Mouse (Mus musculus) heart, embryonic 10.5 days (tissue): ENCODE data around the gene Wfikkn2. TPM values are rescaled to one million over a fixed set of nuclear protein-coding genes. Genes with fewer than 3 reads are reported as not detected.

ENCODE experiments used
- DNase-seq: peaks from one replicate; pipeline ENCODE4 v3.0.0-alpha.2; 2017; ENCODE audit warnings: low spot score
- H3K27ac ChIP-seq: fragments of 300-500 bp; sonication (generic); 2 replicates; pipeline ENCODE4 v1.5.1; 2016; ENCODE audit warnings: mild to moderate bottlenecking
- H3K27me3 ChIP-seq: fragments of 300-500 bp; sonication (generic); 2 replicates; pipeline ENCODE4 v1.6.1; 2016; ENCODE audit warnings: mild to moderate bottlenecking; ENCODE audit not compliant: poor library complexity, insufficient read depth, severe bottlenecking
- H3K36me3 ChIP-seq: fragments of 300-500 bp; sonication (generic); 2 replicates; pipeline ENCODE4 v1.6.1; 2016; ENCODE audit warnings: mild to moderate bottlenecking, moderate library complexity
- H3K4me1 ChIP-seq: fragments of 300-500 bp; sonication (generic); 2 replicates; pipeline ENCODE4 v1.6.1; 2016; ENCODE audit warnings: mild to moderate bottlenecking
- H3K4me3 ChIP-seq: fragments of 300-500 bp; sonication (generic); 2 replicates; pipeline ENCODE4 v1.5.1; 2016; ENCODE audit warnings: mild to moderate bottlenecking, moderate library complexity
- H3K9me3 ChIP-seq: fragments of 300-500 bp; sonication (generic); 2 replicates; pipeline ENCODE4 v1.6.1; 2016; ENCODE audit warnings: mild to moderate bottlenecking, moderate library complexity
- WGBS: fragments of 180-500 bp; shearing (Covaris S2); methylation state at CpG from one replicate; pipeline ENCODE4 v1.1.7; 2016; 5-methylcytosine and 5-hydroxymethylcytosine counted together
- polyA plus RNA-seq: library from polyadenylated mRNA; unstranded; fragments of >200 nt; fragmentation: Nextera tagmentation; extraction: Ambion mirVana; gene quantifications from 2 replicates; pipeline ENCODE4 v1.2.1, GENCODE M21; 2016

Gene Wfikkn2
- polyA plus RNA-seq, 1 experiment from 2014 or later, result 0.59 TPM

DNA sequence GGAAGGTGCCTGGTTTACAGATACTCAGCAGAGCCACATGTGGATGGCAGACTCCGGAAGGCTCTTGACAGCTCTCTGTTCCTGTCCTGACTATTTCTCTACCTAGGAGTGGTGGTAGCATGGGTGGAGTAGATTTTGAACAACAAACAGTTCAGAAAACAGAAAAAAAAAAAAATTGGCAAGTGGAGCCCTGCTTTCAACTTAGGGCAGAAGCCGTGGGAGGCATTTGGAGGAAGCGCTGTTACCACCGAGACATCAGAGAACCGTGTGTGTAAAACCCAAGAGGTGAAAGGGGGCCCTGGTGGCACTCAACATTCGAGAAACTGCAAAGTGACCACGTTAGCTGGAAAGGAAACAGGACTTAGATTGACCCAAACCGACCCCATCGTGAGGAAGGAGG lies 7.4 kb upstream of the Wfikkn2 start:
- 81% methylated on average over 9 of the region's 9 CpGs for WGBS

DNA sequence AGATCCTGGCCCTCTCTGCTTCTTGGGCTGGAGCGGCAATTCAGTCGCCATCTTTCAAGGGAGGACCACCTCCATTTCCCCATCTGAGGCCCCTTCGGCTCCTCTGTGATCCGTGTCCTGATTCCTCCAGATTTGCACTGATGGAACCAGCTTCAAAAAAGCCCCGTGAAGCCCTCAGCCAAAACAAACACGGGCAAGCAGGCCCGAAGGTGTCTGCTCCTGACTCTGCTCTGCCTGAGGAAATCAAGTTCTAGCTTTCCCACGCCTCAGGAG lies 920 bp upstream of the Wfikkn2 start:
- 59% methylated on average over 8 of the region's 8 CpGs for WGBS
- H3K27ac ChIP-seq, result 0 out of 2 replicates have a peak overlapping the region, but pooled peaks have one; percentile 6
- H3K36me3 ChIP-seq, result no peaks in the 10 kb centered on the region
- H3K4me3 ChIP-seq, result no peak overlapping the region
- DNase-seq, result no peak
- no peaks in the 10 kb centered on the region for H3K9me3 ChIP-seq
- H3K27me3 ChIP-seq, result peaks cover 29% of the 10 kb centered on the region
- peaks cover 30% of the 10 kb centered on the region for H3K4me1 ChIP-seq

More for the DNA sequence above, 7.4 kb upstream of the Wfikkn2 start:
- no peaks in the 10 kb centered on the region for H3K36me3 ChIP-seq
- 0 out of 2 replicates have a peak, but pooled peaks cover 5% of the 10 kb centered on the region for H3K4me1 ChIP-seq
- no peaks in the 10 kb centered on the region for H3K9me3 ChIP-seq
- DNase-seq, result no peak
- no peak overlapping the region for H3K27ac ChIP-seq
- H3K4me3 ChIP-seq, result no peak overlapping the region
- H3K27me3 ChIP-seq, result no peaks in the 10 kb centered on the region; the same call in 1 of the 2 replicates

DNA sequence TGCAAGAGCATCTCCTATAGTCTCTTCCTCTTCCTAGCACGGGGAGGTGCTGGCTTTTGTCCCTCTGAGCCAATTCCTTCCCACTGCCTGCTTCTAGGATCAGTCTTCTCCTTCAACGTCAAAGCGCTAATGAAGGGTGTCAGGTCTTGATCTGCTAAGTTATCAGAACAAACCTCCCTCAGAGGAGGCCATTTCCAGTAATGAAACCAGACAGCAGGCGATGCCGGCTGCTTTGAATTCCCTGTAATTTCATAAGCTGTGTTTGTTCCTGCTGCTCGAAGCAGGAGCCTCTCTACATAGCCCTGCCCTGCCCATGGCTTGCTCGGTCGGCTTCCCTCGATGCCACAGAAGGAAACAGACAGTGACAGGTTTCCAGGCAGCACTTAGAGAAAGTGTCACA lies 1.4 kb downstream of the Wfikkn2 start:
- peaks cover 42% of the 10 kb centered on the region for H3K27me3 ChIP-seq
- no peak for DNase-seq
- WGBS, result 58% methylated on average over 9 of the region's 9 CpGs
- peaks cover 34% of the 10 kb centered on the region for H3K4me1 ChIP-seq
- no peak overlapping the region for H3K4me3 ChIP-seq
- H3K36me3 ChIP-seq, result no peaks in the 10 kb centered on the region
- no peak overlapping the region for H3K27ac ChIP-seq
- H3K9me3 ChIP-seq, result no peaks in the 10 kb centered on the region

DNA sequence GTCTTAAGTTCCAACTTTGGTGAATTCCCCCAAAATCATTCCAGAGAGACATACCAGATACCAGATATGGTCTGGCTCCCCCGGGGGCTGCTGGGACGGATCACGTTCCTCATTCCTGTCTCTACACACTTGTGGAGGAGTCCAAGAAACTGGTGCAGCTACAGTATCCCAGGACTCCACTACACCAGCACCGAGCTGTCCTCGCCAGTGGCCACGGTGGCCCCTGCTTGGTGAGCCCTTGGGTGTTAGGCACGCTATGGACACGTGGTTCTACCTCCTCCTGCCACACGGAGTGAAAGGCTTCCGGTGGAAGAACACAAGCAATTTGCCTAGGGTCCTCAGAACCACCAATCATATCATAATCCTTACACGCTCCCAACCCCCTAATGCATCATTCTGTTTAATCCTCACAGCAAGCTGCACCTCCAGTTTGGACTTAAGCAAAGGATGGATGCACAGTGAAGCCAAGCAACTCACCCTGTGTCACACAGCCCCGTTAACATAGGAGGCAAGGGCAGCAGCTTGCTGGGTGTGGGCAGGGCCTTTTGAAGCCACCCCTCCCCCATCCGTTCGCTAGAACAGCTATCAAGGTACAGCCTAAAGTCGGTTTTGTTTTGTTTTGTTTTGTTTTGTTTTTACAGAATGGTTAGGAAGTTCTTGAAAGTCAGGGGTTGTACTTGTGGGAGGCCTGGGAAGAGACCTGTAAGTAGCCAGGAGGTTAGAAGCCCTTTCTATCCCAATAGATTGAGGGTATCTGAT lies 2.2 kb downstream of the Wfikkn2 start:
- DNase-seq, result no peak
- peak overlapping the region; percentile 59 for H3K4me3 ChIP-seq
- peaks cover 34% of the 10 kb centered on the region for H3K4me1 ChIP-seq
- no peaks in the 10 kb centered on the region for H3K36me3 ChIP-seq
- no peaks in the 10 kb centered on the region for H3K9me3 ChIP-seq
- 23% methylated on average over 15 of the region's 15 CpGs for WGBS
- peaks cover 42% of the 10 kb centered on the region for H3K27me3 ChIP-seq
- H3K27ac ChIP-seq, result peak overlapping the region; percentile 87

DNA sequence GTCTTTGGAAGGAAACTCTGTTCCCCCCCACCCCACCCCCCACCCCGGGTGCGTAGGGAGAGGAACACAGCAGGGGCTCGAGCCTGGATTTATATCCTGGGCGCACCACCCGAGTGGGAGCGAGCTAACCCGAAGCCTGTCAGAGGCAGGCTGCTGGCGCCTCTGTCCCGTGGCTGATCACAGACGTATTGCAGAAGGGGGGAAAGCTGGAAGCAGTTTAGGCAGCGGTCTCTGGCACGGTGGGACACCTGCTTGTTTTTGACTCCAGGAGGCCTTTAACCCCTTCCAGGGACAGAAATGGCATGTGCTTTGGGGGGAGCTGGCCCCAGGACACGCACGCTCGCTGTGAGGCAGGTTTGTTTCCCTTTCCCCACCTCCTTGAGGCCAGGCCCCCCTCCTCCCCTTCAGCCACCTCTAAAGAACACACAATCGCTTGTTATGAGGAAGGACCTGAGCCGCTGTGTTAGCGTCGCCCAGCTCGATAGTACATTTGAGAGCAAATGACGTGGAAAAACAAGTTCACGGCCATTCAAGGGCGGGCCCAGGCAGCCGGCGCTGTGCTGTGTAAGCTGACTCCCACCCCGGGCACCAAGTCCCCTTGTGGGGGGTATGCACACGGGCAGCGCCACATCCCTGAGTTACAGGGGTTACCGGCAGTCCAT lies 2.9 kb downstream of the Wfikkn2 start:
- H3K36me3 ChIP-seq, result no peaks in the 10 kb centered on the region
- H3K27me3 ChIP-seq, result peaks cover 42% of the 10 kb centered on the region
- WGBS, result 3% methylated on average over 29 of the region's 29 CpGs
- H3K27ac ChIP-seq, result peak overlapping the region; percentile 87
- peak overlapping the region; percentile 59 for H3K4me3 ChIP-seq
- H3K4me1 ChIP-seq, result peaks cover 34% of the 10 kb centered on the region
- no peak for DNase-seq
- H3K9me3 ChIP-seq, result no peaks in the 10 kb centered on the region

DNA sequence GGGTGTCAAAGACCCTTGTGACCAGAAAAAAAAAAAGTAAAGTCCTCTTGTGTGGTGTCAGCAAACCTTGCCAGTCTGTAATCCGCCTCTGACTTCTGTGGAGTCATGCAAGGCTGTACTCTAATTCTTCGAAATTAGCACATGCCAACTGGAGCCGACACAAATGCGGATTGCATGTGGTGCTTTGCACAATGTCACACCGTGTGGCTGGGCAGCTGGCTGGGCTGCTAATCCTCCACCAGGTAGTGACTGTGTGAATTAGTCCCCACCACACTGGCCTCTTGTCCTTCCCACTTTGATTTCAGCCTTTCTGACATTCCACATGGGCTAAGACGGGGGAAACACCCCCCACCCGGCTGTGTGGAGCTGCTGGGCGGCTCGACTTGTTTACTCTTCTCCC lies 6.1 kb downstream of the Wfikkn2 start:
- Histone ChIP-seq H3K36me3 (no peaks in the 10 kb centered on the region), H3K27me3 (peaks cover 32% of the 10 kb centered on the region), H3K4me1 (peaks cover 32% of the 10 kb centered on the region), H3K9me3 (no peaks in the 10 kb centered on the region), H3K4me3 (no peak overlapping the region), H3K27ac (no peak overlapping the region)
- DNase-seq, result no peak
- 39% methylated on average over 9 of the region's 9 CpGs for WGBS

DNA sequence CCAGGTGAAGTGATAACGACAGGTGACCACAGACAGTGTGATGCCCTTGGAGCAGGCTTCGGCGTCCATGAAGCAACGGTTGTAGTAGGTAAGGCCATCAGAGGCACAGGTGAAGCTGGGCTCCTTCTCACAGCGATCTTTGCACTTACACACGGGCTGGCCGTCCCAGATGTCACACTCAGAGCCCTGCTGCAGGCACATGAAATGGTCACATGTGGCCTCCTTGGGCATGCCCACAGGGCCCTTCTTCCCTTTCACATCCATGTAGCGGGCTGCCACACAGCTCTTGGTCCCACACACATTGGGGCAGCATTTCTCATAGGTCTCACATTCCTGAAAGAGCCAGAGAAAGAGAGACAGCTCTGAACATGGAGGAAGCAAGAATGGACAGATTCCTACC lies 7.0 kb downstream of the Wfikkn2 start:
- no peak for DNase-seq
- H3K4me1 ChIP-seq, result peaks cover 37% of the 10 kb centered on the region
- 89% methylated on average over 8 of the region's 8 CpGs for WGBS
- H3K27me3 ChIP-seq, result peaks cover 24% of the 10 kb centered on the region; the same call in 1 of the 2 replicates
- no peak overlapping the region for H3K4me3 ChIP-seq
- H3K27ac ChIP-seq, result no peak overlapping the region
- H3K36me3 ChIP-seq, result no peaks in the 10 kb centered on the region
- no peaks in the 10 kb centered on the region for H3K9me3 ChIP-seq

DNA sequence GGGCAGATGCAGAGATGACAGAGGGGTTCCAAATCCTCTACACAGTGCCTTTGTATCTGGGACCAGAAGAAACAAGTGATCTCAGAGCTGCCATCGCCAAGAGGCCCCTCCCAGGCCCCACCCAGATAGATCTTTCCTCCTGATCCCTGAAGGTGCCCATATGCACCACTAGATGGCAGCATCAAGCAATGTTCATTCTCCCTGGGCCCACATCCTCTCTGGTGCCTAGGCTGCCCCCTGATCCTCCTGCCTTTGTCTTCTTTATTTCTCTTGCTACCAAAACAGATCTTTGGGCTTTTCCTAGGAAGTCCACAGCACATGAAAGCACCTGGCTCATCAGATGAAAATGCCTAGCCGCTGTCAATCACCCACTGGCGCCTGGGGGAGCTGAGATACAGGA lies 9.7 kb downstream of the Wfikkn2 start:
- WGBS, result 22% methylated on average over 3 of the region's 3 CpGs
- H3K9me3 ChIP-seq, result no peaks in the 10 kb centered on the region
- no peak overlapping the region for H3K4me3 ChIP-seq
- peaks cover 8% of the 10 kb centered on the region; the same call in 1 of the 2 replicates for H3K27me3 ChIP-seq
- DNase-seq, result peak; percentile 89
- H3K36me3 ChIP-seq, result no peaks in the 10 kb centered on the region
- H3K4me1 ChIP-seq, result peaks cover 44% of the 10 kb centered on the region
- H3K27ac ChIP-seq, result peak overlapping the region; percentile 70; the same call in 1 of the 2 replicates

DNA sequence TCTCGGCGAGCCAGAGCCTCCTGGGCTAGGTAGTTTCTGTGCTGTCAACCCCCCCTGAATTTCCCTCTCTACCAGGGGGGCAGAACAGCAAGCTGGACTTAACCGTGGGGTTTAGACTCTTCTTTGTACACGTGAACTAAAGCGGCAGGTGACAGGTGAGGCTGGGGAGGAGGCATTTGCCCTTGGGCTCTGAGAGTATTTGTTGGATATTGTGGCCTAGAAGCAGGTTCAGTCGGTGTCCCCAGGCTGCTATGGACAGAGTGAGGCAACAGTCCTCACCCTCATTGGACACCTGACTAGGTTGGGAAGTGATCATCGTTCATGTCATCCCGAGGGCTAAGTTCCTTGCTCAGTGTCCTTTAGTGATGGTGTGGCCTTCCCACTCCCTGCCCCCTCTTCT lies 10.9 kb downstream of the Wfikkn2 start:
- H3K36me3 ChIP-seq, result no peaks in the 10 kb centered on the region
- H3K4me1 ChIP-seq, result peaks cover 54% of the 10 kb centered on the region

DNA sequence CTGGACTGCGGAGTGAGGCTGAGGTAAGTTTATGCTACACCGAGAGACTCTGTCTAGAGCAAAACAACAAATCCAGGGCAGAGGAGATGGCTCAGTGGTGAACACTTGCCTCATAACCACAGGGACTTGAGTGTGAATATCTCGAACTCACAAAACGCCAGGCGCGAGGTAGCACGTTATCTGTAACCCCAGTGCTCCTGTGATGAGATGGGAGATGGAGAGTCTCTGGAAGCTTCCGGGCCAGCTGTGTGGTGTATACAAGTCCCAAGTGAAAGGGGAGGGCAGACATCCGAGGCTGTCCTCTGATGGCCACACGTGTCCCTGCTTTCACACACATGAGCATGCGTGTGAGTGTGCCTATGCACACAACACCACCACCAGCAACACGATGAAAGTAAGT lies 11.4 kb downstream of the Wfikkn2 start:
- Histone ChIP-seq H3K27ac (no peak overlapping the region), H3K27me3 (no peaks in the 10 kb centered on the region), H3K36me3 (no peaks in the 10 kb centered on the region), H3K4me1 (peaks cover 57% of the 10 kb centered on the region), H3K9me3 (no peaks in the 10 kb centered on the region), H3K4me3 (no peak overlapping the region)
- no peak for DNase-seq
- 87% methylated on average over 12 of the region's 12 CpGs for WGBS

More for the DNA sequence above, 10.9 kb downstream of the Wfikkn2 start:
- no peak overlapping the region for H3K4me3 ChIP-seq
- 85% methylated on average over 8 of the region's 8 CpGs for WGBS
- no peaks in the 10 kb centered on the region for H3K9me3 ChIP-seq
- H3K27me3 ChIP-seq, result no peaks in the 10 kb centered on the region
- no peak for DNase-seq
- no peak overlapping the region; the same call in 1 of the 2 replicates for H3K27ac ChIP-seq

DNA sequence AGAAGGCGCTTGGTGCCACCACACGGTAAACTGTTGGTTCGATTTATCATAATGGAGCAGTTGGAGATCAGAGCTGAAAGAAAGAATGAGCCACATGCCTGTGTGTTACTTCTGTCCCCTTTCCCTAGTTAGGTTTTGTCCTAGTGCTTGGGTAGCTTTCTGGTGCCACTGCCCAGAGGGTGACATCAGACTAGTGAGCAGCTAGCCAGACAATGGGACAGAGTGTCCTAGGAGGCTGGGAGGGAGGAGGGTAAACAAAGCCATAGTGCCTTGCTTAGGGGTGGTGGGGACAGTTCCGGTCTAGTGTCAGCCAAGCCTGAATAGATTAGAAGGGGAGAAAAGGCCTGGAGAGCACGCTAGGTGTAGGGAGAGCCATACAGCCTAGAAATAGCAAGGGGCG lies 12.4 kb downstream of the Wfikkn2 start:
- 66% methylated on average over 6 of the region's 6 CpGs for WGBS
- no peak for DNase-seq
- Histone ChIP-seq H3K36me3 (no peaks in the 10 kb centered on the region), H3K4me1 (peaks cover 67% of the 10 kb centered on the region), H3K9me3 (no peaks in the 10 kb centered on the region), H3K27me3 (no peaks in the 10 kb centered on the region), H3K4me3 (no peak overlapping the region), H3K27ac (peak overlapping the region; percentile 72)

DNA sequence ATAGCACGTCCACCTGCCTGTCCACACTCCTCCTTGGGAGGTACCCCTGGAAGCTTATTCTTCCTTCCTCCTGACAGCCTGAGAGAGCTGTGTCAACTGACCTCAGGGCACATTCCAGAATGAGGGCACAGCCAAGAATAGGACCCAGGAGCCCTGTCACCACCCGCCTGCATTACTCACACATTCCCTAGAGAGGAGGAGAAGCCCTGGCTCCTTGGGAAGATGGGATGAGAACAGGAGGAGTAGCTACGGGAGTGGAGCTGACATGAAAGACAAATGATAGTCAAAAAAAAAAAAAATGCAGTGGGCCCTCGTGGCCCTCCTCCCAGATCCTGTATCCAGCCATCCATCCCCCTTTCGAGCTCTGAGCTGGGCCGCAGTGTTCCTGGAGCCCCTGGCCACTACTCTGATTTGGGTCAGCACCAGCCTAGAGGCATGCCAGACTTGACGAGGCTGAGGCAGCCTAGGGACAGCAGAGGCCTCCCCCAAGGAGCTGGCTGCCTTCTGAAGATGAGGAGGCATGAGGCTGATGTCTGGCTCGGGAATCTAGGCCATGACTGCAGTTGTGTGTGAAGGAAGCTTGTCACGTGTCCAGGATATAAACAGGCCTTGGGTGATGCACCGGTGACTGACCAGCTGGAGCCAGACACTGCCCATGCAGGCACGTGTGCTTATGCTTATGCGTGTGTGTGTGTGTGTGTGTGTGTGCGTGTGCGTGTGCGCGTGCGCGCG lies 13.8 kb downstream of the Wfikkn2 start:
- DNase-seq, result no peak
- Histone ChIP-seq H3K4me3 (peak overlapping the region; percentile 20), H3K27me3 (no peaks in the 10 kb centered on the region), H3K9me3 (no peaks in the 10 kb centered on the region), H3K4me1 (peaks cover 70% of the 10 kb centered on the region), H3K36me3 (no peaks in the 10 kb centered on the region), H3K27ac (peak overlapping the region; percentile 90)
- 59% methylated on average over 19 of the region's 19 CpGs for WGBS

DNA sequence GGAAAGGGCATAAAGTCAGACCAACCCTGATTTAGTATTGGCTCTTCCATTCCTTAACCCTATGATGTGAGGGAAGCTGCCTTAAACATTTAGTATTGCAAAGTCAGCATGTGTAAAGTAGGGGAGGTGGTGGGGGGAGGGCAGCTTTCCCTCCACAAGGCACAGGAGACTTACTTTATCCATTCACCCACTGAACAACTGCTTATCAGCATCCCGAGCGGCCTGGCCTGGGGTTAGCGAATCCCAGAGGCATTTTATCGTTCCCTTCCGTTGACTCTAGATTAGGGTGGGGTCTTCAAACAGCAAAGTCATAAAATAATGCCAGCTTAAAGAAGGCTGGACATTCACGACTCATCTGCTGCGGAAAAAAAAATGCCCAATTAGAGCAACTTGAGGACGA lies 15.6 kb downstream of the Wfikkn2 start:
- Histone ChIP-seq H3K4me3 (no peak overlapping the region), H3K27ac (peak overlapping the region; percentile 90), H3K4me1 (peaks cover 68% of the 10 kb centered on the region), H3K9me3 (no peaks in the 10 kb centered on the region), H3K27me3 (no peaks in the 10 kb centered on the region), H3K36me3 (no peaks in the 10 kb centered on the region)
- WGBS, result 25% methylated on average over 8 of the region's 8 CpGs
- no peak for DNase-seq
